Mouse (Mus musculus): ENCODE data around the gene Prl. TPM values are rescaled to one million over a fixed set of nuclear protein-coding genes. Genes with fewer than 3 reads are reported as not detected.
"Not testable (repeated sequence)": the region's sequence is repeated elsewhere in the genome, so short reads cannot be mapped to it uniquely, and the experiment has no call there.

Gene Prl
- total RNA-seq (2021), result not detected
- long read RNA-seq, experiment 1, result 0 reads
- long read RNA-seq, experiment 2, result 0 reads

- no peak for DNase-seq (ENCODE audit: low spot score in 2 of 2)
Observed at GRCm38 (mm10) chr13:27057270-27057669, at the start of gene Prl. Gene Prl (plus strand): TSS chr13:27057570.

- DNase-seq (ENCODE audit: low spot score in 2 of 2), result no peak
Observed at GRCm38 (mm10) chr13:27026614-27027013, 30.8 kb upstream of the Prl start.

GRCm38 (mm10) chr13:27027376-27027775 is 30.0 kb upstream of the Prl start:
- DNase-seq (ENCODE audit: low spot score in 2 of 2), result no peak

GRCm38 (mm10) chr13:27028501-27029240 is 28.7 kb upstream of the Prl start:
- DNase-seq (ENCODE audit: low spot score in 2 of 2), result no peak

- no peak for DNase-seq (ENCODE audit: low spot score in 2 of 2)
Observed at GRCm38 (mm10) chr13:27031101-27031852, 26.1 kb upstream of the Prl start.

- no peak for DNase-seq (ENCODE audit: low spot score in 2 of 2)
Observed at GRCm38 (mm10) chr13:27031853-27032240, 25.5 kb upstream of the Prl start.

- no peak for DNase-seq (ENCODE audit: low spot score in 2 of 2)
Observed at GRCm38 (mm10) chr13:27032998-27033397, 24.4 kb upstream of the Prl start.

GRCm38 (mm10) chr13:27042185-27042584 is 15.2 kb upstream of the Prl start:
- no peak for DNase-seq (ENCODE audit: low spot score in 2 of 2)

GRCm38 (mm10) chr13:27043326-27043725 is 14.0 kb upstream of the Prl start:
- no peak for DNase-seq (ENCODE audit: low spot score in 2 of 2)

- DNase-seq (ENCODE audit: low spot score in 2 of 2), result no peak
Observed at GRCm38 (mm10) chr13:27059177-27059576, 1.8 kb downstream of the Prl start.

GRCm38 (mm10) chr13:27093890-27094289 is 36.5 kb downstream of the Prl start, which contains the start of gene Prl3d1:
Gene Prl3d1 (plus strand): TSS chr13:27094190.
- not testable (repeated sequence) for DNase-seq (ENCODE audit: low spot score in 2 of 2)

Other genes starting within 250 kb of the Prl start
- not detected for gene Prl3d1, start 36.6 kb downstream of the Prl start, total RNA-seq (2021)
- gene Prl3d2, start 64.1 kb downstream of the Prl start, total RNA-seq (2021), result not detected
- gene Prl3d3, start 99.2 kb downstream of the Prl start, total RNA-seq (2021), result not detected
- not detected for gene Prl3c1, start 139.1 kb downstream of the Prl start, total RNA-seq (2021)
- gene Prl3b1, start 184.3 kb downstream of the Prl start, total RNA-seq (2021), result not detected
- gene Prl3a1, start 201.9 kb downstream of the Prl start, total RNA-seq (2021), result not detected

All from gastrocnemius, postnatal 4 days (tissue).